Mouse (Mus musculus) liver, adult 2 months (tissue): ENCODE results near the gene Wdr73.

Experiments used
- CTCF ChIP-seq: fragments of 200-500 bp; IDR thresholded peaks from 2 replicates; pipeline ENCODE4 v1.5.1; 2011; ENCODE audit warnings: low read depth, low read length, control low read depth
- POLR2A ChIP-seq: fragments of 200-500 bp; IDR thresholded peaks from 2 replicates; pipeline ENCODE4 v1.6.1; 2011; ENCODE audit warnings: low read length, control low read depth; ENCODE audit not compliant: insufficient read depth; ENCODE audit errors: extremely low read depth

GRCm38 (mm10) chr7:80843910-80844640 lies 57.0 kb downstream of the Wdr73 start:
- TF ChIP-seq CTCF = no peak
- TF ChIP-seq POLR2A = no peak
